Mouse (Mus musculus) neural tube, embryonic 11.5 days (tissue): Measurements from ENCODE around the gene Clic5. TPM values are rescaled to one million over a fixed set of nuclear protein-coding genes. Genes with fewer than 3 reads are reported as not detected.

Experiments used
- ATAC-seq: fragments of 200-750 bp; cut with Nextera tagmentation; 2 replicates; pipeline ENCODE4 v1.8.0; 2017; ENCODE audit warnings: moderate number of reproducible peaks, mild to moderate bottlenecking, moderate TSS enrichment, moderate library complexity; ENCODE audit not compliant: insufficient read depth, low FRiP score, low TSS enrichment
- DNase-seq: peaks from one replicate; pipeline ENCODE4 v3.0.0-alpha.2; 2015; ENCODE audit warnings: low spot score
- H3K27ac ChIP-seq: fragments of 300-500 bp; sonication (generic); 2 replicates; pipeline ENCODE4 v1.5.1; 2014; ENCODE audit warnings: low read depth, mild to moderate bottlenecking, low read length
- H3K27me3 ChIP-seq: fragments of 300-500 bp; sonication (generic); 2 replicates; pipeline ENCODE4 v1.6.1; 2014; ENCODE audit warnings: mild to moderate bottlenecking, low read length, mixed read lengths; ENCODE audit not compliant: control insufficient read depth, insufficient read depth
- H3K36me3 ChIP-seq: fragments of 300-500 bp; sonication (generic); 2 replicates; pipeline ENCODE4 v1.6.1; 2014; ENCODE audit warnings: mild to moderate bottlenecking, low read length, moderate library complexity, mixed read lengths; ENCODE audit not compliant: control insufficient read depth, insufficient read depth
- H3K4me1 ChIP-seq: fragments of 300-500 bp; sonication (generic); 2 replicates; pipeline ENCODE4 v1.6.1; 2014; ENCODE audit warnings: low read length, mixed read lengths; ENCODE audit not compliant: control insufficient read depth, insufficient read depth
- H3K4me2 ChIP-seq: fragments of 300-500 bp; sonication (generic); 2 replicates; pipeline ENCODE4 v1.6.1; 2014; ENCODE audit warnings: low read depth, mild to moderate bottlenecking, moderate library complexity
- H3K4me3 ChIP-seq: fragments of 300-500 bp; sonication (generic); 2 replicates; pipeline ENCODE4 v1.5.1; 2014; ENCODE audit warnings: low read depth, low read length
- H3K9ac ChIP-seq: fragments of 300-500 bp; sonication (generic); 2 replicates; pipeline ENCODE4 v1.6.1; 2014; ENCODE audit warnings: mild to moderate bottlenecking, low read length
- H3K9me3 ChIP-seq: fragments of 300-500 bp; sonication (generic); 2 replicates; pipeline ENCODE4 v1.6.1; 2016; ENCODE audit warnings: low read length; ENCODE audit not compliant: control insufficient read depth
- WGBS: fragments of 180-500 bp; shearing (Covaris S2); extraction: QIAGEN DNeasy Blood & Tissue Kit; methylation state at CpG from one replicate; pipeline ENCODE4 v1.1.7; 2014; 5-methylcytosine and 5-hydroxymethylcytosine counted together
- polyA plus RNA-seq: library from polyadenylated mRNA; unstranded; fragments of >200 nt; fragmentation: Nextera tagmentation; extraction: Ambion mirVana; gene quantifications from 2 replicates; pipeline ENCODE4 v1.2.1, GENCODE M21; 2014

Clic5 gene
- polyA plus RNA-seq, 1 experiment from 2014 or later = 0.23 TPM

DNA sequence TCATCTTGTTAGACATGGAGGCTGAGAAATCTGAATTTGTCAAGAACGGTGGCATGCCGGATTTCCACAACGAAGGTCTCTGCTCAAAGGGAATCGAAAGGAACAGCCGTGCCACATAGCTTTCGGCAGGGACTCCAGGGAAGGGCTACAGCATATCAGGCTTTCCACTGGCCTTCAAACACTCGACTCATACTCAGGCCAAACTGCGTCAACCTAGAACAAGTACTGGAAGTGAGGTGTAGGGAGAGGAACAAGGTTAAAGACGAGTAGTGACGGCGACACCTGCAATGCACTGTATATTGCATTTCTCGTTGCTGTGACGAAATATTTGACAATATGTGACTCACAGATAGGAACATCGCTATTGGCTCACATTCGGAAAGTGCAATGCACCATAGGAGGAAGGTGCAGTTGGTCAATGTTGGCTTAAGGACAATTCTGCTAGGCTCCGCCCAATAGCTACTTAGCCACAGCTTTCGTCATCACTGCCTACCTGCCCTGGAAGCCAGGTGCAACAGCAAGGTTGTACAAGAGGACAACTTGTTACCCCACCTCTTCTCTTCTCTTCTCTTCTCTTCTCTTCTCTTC, 112.9 kb downstream of the Clic5 start:
- Histone ChIP-seq H3K27me3 (no peaks in the 10 kb centered on the region), H3K36me3 (no peaks in the 10 kb centered on the region), H3K4me3 (no peak overlapping the region), H3K9ac (no peak overlapping the region), H3K4me1 (0 out of 2 replicates have a peak, but pooled peaks cover 2% of the 10 kb centered on the region), H3K9me3 (no peaks in the 10 kb centered on the region), H3K4me2 (no peak overlapping the region), H3K27ac (no peak overlapping the region)
- DNase-seq (no peak), ATAC-seq (no peak)
- WGBS = 86% methylated on average over 17 of the region's 17 CpGs

DNA sequence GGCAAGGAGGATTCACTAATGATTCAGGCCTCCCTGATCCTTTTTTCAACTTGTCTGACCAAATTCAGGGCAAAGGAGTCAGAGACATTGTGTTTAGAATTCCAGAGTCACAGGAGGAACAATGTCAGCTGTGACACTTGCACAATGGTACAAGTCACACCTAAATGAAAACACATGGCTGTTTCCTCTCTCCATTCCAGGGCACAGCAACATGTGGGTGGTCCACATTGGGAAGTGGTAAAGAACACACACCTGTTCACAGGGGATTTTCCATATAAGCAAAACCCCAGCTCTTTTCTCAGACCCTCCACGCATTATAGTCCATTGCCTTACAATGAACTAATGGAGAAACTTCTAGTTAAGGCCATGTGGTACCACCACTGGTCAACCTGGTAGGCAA, 115.7 kb downstream of the Clic5 start:
- no peak for ATAC-seq
- Histone ChIP-seq H3K4me2 (no peak overlapping the region), H3K36me3 (no peaks in the 10 kb centered on the region), H3K9ac (no peak overlapping the region), H3K27me3 (no peaks in the 10 kb centered on the region), H3K9me3 (no peaks in the 10 kb centered on the region), H3K27ac (no peak overlapping the region), H3K4me3 (no peak overlapping the region), H3K4me1 (0 out of 2 replicates have a peak, but pooled peaks cover 2% of the 10 kb centered on the region)
- DNase-seq = no peak
- WGBS = 88% methylated on average over 1 of the region's 1 CpGs

- DNase-seq (no peak), ATAC-seq (no peak)
- 86% methylated on average over 10 of the region's 10 CpGs for WGBS
- Histone ChIP-seq H3K4me2 (no peak overlapping the region), H3K4me1 (no peaks in the 10 kb centered on the region), H3K4me3 (no peak overlapping the region), H3K9ac (no peak overlapping the region), H3K36me3 (no peaks in the 10 kb centered on the region), H3K27ac (no peak overlapping the region), H3K9me3 (no peaks in the 10 kb centered on the region), H3K27me3 (no peaks in the 10 kb centered on the region)
These were observed 121.7 kb downstream of the Clic5 start for GRCm38 (mm10) chr17:44309914-44310622.

- H3K36me3 ChIP-seq = no peaks in the 10 kb centered on the region
- H3K9me3 ChIP-seq = no peaks in the 10 kb centered on the region
- H3K4me3 ChIP-seq = no peak overlapping the region
- ATAC-seq (no peak), DNase-seq (no peak)
- H3K9ac ChIP-seq = no peak overlapping the region
- H3K4me1 ChIP-seq = no peaks in the 10 kb centered on the region
- no peaks in the 10 kb centered on the region for H3K27me3 ChIP-seq
- 80% methylated on average over 10 of the region's 10 CpGs for WGBS
- H3K4me2 ChIP-seq = no peak overlapping the region
- H3K27ac ChIP-seq = no peak overlapping the region
These were observed 136.9 kb downstream of the Clic5 start for GRCm38 (mm10) chr17:44325314-44325713.

- Histone ChIP-seq H3K27ac (no peak overlapping the region), H3K4me2 (no peak overlapping the region), H3K27me3 (no peaks in the 10 kb centered on the region), H3K4me1 (no peaks in the 10 kb centered on the region), H3K36me3 (no peaks in the 10 kb centered on the region), H3K9ac (no peak overlapping the region), H3K9me3 (no peaks in the 10 kb centered on the region), H3K4me3 (no peak overlapping the region)
- ATAC-seq = no peak
- WGBS = 58% methylated on average over 10 of the region's 10 CpGs
- DNase-seq = peak; percentile 16
These were observed 139.1 kb downstream of the Clic5 start for GRCm38 (mm10) chr17:44327279-44328146.

DNA sequence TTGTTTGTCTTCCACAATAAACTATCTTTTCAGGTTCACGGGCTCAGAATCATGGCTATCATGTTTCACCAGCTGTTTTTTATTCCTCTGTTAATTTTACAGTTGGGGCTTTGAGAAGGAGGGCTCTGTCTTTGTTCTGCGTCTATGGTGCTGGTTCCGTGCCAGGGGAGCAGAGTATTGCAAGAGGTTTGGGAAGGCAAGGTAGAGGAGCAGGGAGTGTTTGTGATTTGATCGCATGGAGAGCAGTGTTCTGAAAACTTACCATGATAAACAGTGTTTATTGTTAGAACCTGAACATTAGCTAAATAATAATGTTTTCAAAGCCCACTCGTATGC, 139.7 kb downstream of the Clic5 start:
- 77% methylated on average over 5 of the region's 5 CpGs for WGBS
- Histone ChIP-seq H3K4me2 (no peak overlapping the region), H3K9me3 (no peaks in the 10 kb centered on the region), H3K4me3 (no peak overlapping the region), H3K36me3 (no peaks in the 10 kb centered on the region), H3K9ac (no peak overlapping the region), H3K4me1 (no peaks in the 10 kb centered on the region), H3K27me3 (no peaks in the 10 kb centered on the region), H3K27ac (no peak overlapping the region)
- DNase-seq (no peak), ATAC-seq (no peak)

Other genes starting within 250 kb of the Clic5 start
- gene Enpp5, start 109.8 kb upstream of the Clic5 start, polyA plus RNA-seq = 11.2 and 11.4 TPM in 2 replicates
- 4.6 and 5.0 TPM in 2 replicates for gene Enpp4, start 82.8 kb upstream of the Clic5 start, polyA plus RNA-seq